ENCODE assay signal across 32 mouse cellular contexts in genomic region chr7:46916376-46916775, GRCm38 (mm10). TPM values are rescaled to one million over a fixed set of nuclear protein-coding genes. Genes with fewer than 3 reads are reported as not detected.
DNase-seq lines count a peak whose midpoint lies in the region; ATAC-seq and TF ChIP-seq lines count a peak whose summit lies in the region.
"Had no signal": no experiment of that assay in that cellular context is flagged by ENCODE, and none has a peak within 500 bp of the region (broad histone marks: within the 10 kb centered on the region; RNA-seq: fewer than 3 reads in every experiment).

No protein-coding gene starts in this region.

- peak; percentile 8 for DNase-seq in adrenal gland, postnatal 14 days
- DNase-seq in adrenal gland, postnatal 4 days (ENCODE audit: low spot score in 2 of 2): no peak
- peak; percentile 52 for DNase-seq in MEL (ENCODE audit: low read depth, low spot score)
- peak; percentile 18 for DNase-seq in stomach, postnatal 0 days (ENCODE audit: low spot score)
- no peak for DNase-seq in embryo, embryonic 10 days (ENCODE audit: low spot score)
- DNase-seq: adrenal gland, adult 8-10 months; adrenal gland, postnatal 25 days; B cell, adult 2 months; cerebellum, adult 11-12 months; cerebellum, adult 2 months; cerebellum, adult 9-10 months; cerebellum, postnatal 10 days; cerebellum, postnatal 25 days; embryo, embryonic 11 days had no signal

- no peak for TF ChIP-seq EP300 in MEL (IDR thresholded peaks at IDR 0.05; ENCODE audit: low read depth in 1 of 2, low read length in 2 of 2)
- no peak for TF ChIP-seq EP300 in stomach, postnatal 0 days (optimal IDR thresholded peaks at IDR 0.05)

- H3K4me2 ChIP-seq in stomach, postnatal 0 days (replicated peaks; ENCODE audit: low read depth): no peak overlapping the region
- H3K4me2 ChIP-seq in intestine, embryonic 15.5 days (replicated peaks): no peak overlapping the region
- H3K4me2 ChIP-seq: embryonic facial prominence, embryonic 13.5 days; embryonic facial prominence, embryonic 15.5 days; forebrain, embryonic 12.5 days had no signal

- no peak for ATAC-seq in megakaryocyte, adult 5-6 weeks (ENCODE audit: poor library complexity, severe bottlenecking)
- no peak for ATAC-seq in stomach, postnatal 0 days (ENCODE audit: low FRiP score, low TSS enrichment)
- no peak for ATAC-seq in intestine, embryonic 15.5 days
- ATAC-seq: activated CD4-positive, CD25-positive, alpha-beta regulatory T cell, adult 4 months; CD4-positive, CD25-positive, alpha-beta regulatory T cell, adult 4 months; forebrain, embryonic 14.5 days; forebrain, embryonic 16.5 days; Patski had no signal

- peaks cover 54% of the 10 kb centered on the region for H3K36me3 ChIP-seq in megakaryocyte, embryonic 14.5 days (replicated peaks; ENCODE audit: low read length)
- H3K36me3 ChIP-seq in MEL (ENCODE audit: control insufficient read depth in 1 of 2, insufficient read depth in 2 of 2, low read length in 2 of 2): peaks cover 2 to 25% of the 10 kb centered on the region in 2 experiments
- H3K36me3 ChIP-seq in stomach, postnatal 0 days (ENCODE audit: control insufficient read depth, insufficient read depth, low read length): peaks cover 3% of the 10 kb centered on the region; the same call in 1 of the 2 replicates
- peaks cover 8% of the 10 kb centered on the region; the same call in 1 of the 2 replicates for H3K36me3 ChIP-seq in intestine, embryonic 15.5 days

- peak overlapping the region; percentile 54 for H3K4me3 ChIP-seq in megakaryocyte, embryonic 14.5 days (replicated peaks)
- H3K4me3 ChIP-seq in MEL (ENCODE audit: control insufficient read depth in 1 of 2, insufficient read depth in 1 of 2, low read depth in 2 of 2, low read length in 2 of 2): no peak overlapping the region
- no peak overlapping the region for H3K4me3 ChIP-seq in stomach, postnatal 0 days (ENCODE audit: low read depth, low read length)
- no peak overlapping the region for H3K4me3 ChIP-seq in intestine, embryonic 15.5 days (replicated peaks)
- H3K4me3 ChIP-seq: embryonic facial prominence, embryonic 13.5 days; embryonic facial prominence, embryonic 15.5 days; erythroblast, embryonic 14.5 days; forebrain, embryonic 10.5 days; forebrain, embryonic 12.5 days had no signal

- no peak for TF ChIP-seq POLR2A in MEL (IDR thresholded peaks at IDR 0.05; ENCODE audit: control insufficient read depth in 1 of 2, insufficient read depth in 1 of 2, low read depth in 1 of 2, low read length in 2 of 2, poor library complexity in 1 of 2)

- H3K27me3 ChIP-seq in megakaryocyte, embryonic 14.5 days (replicated peaks): no peaks in the 10 kb centered on the region
- no peaks in the 10 kb centered on the region for H3K27me3 ChIP-seq in MEL (ENCODE audit: control insufficient read depth in 1 of 2, insufficient read depth in 2 of 2, low read length in 2 of 2)
- no peaks in the 10 kb centered on the region for H3K27me3 ChIP-seq in stomach, postnatal 0 days (ENCODE audit: control insufficient read depth, insufficient read depth, low read length)
- no peaks in the 10 kb centered on the region for H3K27me3 ChIP-seq in intestine, embryonic 15.5 days (replicated peaks)
- H3K27me3 ChIP-seq: CH12.LX; embryonic facial prominence, embryonic 13.5 days; embryonic facial prominence, embryonic 15.5 days; forebrain, embryonic 12.5 days; Patski had no signal

- peaks cover 29% of the 10 kb centered on the region for H3K79me2 ChIP-seq in MEL (ENCODE audit: control insufficient read depth, insufficient read depth, low read length, poor library complexity)

- no peak overlapping the region for H3K27ac ChIP-seq in MEL (ENCODE audit: control insufficient read depth, low read depth, low read length)
- no peak overlapping the region for H3K27ac ChIP-seq in stomach, postnatal 0 days (replicated peaks)
- H3K27ac ChIP-seq in intestine, embryonic 15.5 days: no peak overlapping the region
- H3K27ac ChIP-seq: embryonic facial prominence, embryonic 13.5 days; embryonic facial prominence, embryonic 15.5 days; forebrain, embryonic 10.5 days; forebrain, embryonic 12.5 days had no signal

- TF ChIP-seq RAD21 in MEL (IDR thresholded peaks at IDR 0.05; ENCODE audit: low read depth, low read length): no peak

- no peak overlapping the region for H3K9ac ChIP-seq in MEL (ENCODE audit: control insufficient read depth, low read depth, low read length, poor library complexity, severe bottlenecking)
- H3K9ac ChIP-seq in stomach, postnatal 0 days (ENCODE audit: low read length): no peak overlapping the region
- H3K9ac ChIP-seq in intestine, embryonic 15.5 days: no peak overlapping the region
- H3K9ac ChIP-seq: embryonic facial prominence, embryonic 13.5 days; embryonic facial prominence, embryonic 15.5 days; forebrain, embryonic 12.5 days had no signal

- peaks cover 48% of the 10 kb centered on the region for H3K4me1 ChIP-seq in megakaryocyte, embryonic 14.5 days
- H3K4me1 ChIP-seq in MEL (ENCODE audit: control insufficient read depth in 1 of 2, insufficient read depth in 2 of 2, low read length in 2 of 2): peaks cover 8 to 28% of the 10 kb centered on the region in 2 experiments
- H3K4me1 ChIP-seq in stomach, postnatal 0 days (replicated peaks; ENCODE audit: control insufficient read depth, insufficient read depth): no peaks in the 10 kb centered on the region; the same call in none of the 2 replicates
- H3K4me1 ChIP-seq in intestine, embryonic 15.5 days (replicated peaks): peaks cover 7% of the 10 kb centered on the region; the same call in 1 of the 2 replicates

- no peak for TF ChIP-seq CTCF in MEL (IDR thresholded peaks at IDR 0.05 in 2 of 3, conservative IDR thresholded peaks at IDR 0.05 in 1 of 3; ENCODE audit: control insufficient read depth in 1 of 3, insufficient read depth in 1 of 3, low read depth in 2 of 3, low read length in 3 of 3, poor library complexity in 1 of 3, severe bottlenecking in 1 of 3)
- TF ChIP-seq CTCF in stomach, postnatal 0 days (IDR thresholded peaks at IDR 0.05; ENCODE audit: low read depth): no peak

- WGBS in stomach, postnatal 0 days: 82% methylated on average over 3 of the region's 3 CpGs
- 88% methylated on average over 3 of the region's 3 CpGs for WGBS in intestine, embryonic 15.5 days

- no peaks in the 10 kb centered on the region for H3K9me3 ChIP-seq in megakaryocyte, embryonic 14.5 days
- H3K9me3 ChIP-seq in MEL (replicated peaks; ENCODE audit: insufficient read depth, low read length): no peaks in the 10 kb centered on the region
- H3K9me3 ChIP-seq in stomach, postnatal 0 days (ENCODE audit: control insufficient read depth, low read length): no peaks in the 10 kb centered on the region
- no peaks in the 10 kb centered on the region for H3K9me3 ChIP-seq in intestine, embryonic 15.5 days
- H3K9me3 ChIP-seq: embryonic facial prominence, embryonic 13.5 days; embryonic facial prominence, embryonic 15.5 days; forebrain, embryonic 10.5 days; forebrain, embryonic 12.5 days; G1E had no signal

TF ChIP-seq in MEL, 35 proteins besides CTCF, POLR2A, EP300 and RAD21:
- TF ChIP-seq MYC (IDR thresholded peaks at IDR 0.05; ENCODE audit: low read depth, low read length): no peak
- no peak for TF ChIP-seq TAL1 (IDR thresholded peaks at IDR 0.05; ENCODE audit: low read length)
- no peak for TF ChIP-seq KAT2A (conservative IDR thresholded peaks at IDR 0.05; ENCODE audit: low read depth, low read length)
- TF ChIP-seq POLR2AphosphoS5 (IDR thresholded peaks at IDR 0.05; ENCODE audit: borderline replicate concordance, low read depth, low read length): no peak
- TF ChIP-seq JUND (IDR thresholded peaks at IDR 0.05; ENCODE audit: low read depth, low read length): no peak
- TF ChIP-seq SMC3 (IDR thresholded peaks at IDR 0.05; ENCODE audit: low read depth, low read length): no peak

RNA-seq across cellular contexts. Expression of gene Tsg101, which starts 3.4 kb away (rescaled TPM):
- 90.5 and 92.7 TPM in 2 replicates for total RNA-seq in adrenal gland, postnatal 14 days (2021)
- 10 to 100 TPM; 85.1 to 86.3 TPM for total RNA-seq in adrenal gland, postnatal 4 days (2021)
- 23.2 and 42.8 TPM in 2 replicates for polyA plus RNA-seq in megakaryocyte, embryonic 14.5 days (2012; ENCODE audit: insufficient read depth, low replicate concordance)
- total RNA-seq in megakaryocyte, adult 5-6 weeks (2015): 94.3 and 96.9 TPM in 2 replicates
- total RNA-seq in megakaryocyte, adult 5-6 weeks (2017): 43.6 and 58.2 TPM in 2 replicates
- total RNA-seq in MEL (2012; rRNA removed): 21.3 and 25.3 TPM in 2 replicates
- 10 to 100 TPM in 1 of 2 experiments, not detected in 1; 88.9 TPM for polyA plus RNA-seq in MEL (2012; ENCODE audit: insufficient read depth in 1 of 2, insufficient read length in 2 of 2, low read depth in 1 of 2, low replicate concordance in 2 of 2, missing spikeins in 1 of 2)
- polyA plus RNA-seq in stomach, postnatal 0 days (2015; fragmentation: Nextera tagmentation; extraction: Ambion mirVana): 127 and 131 TPM in 2 replicates
- polyA plus RNA-seq in intestine, embryonic 15.5 days (2015; fragmentation: Nextera tagmentation; extraction: Ambion mirVana): 121 and 145 TPM in 2 replicates

RNA-seq across cellular contexts. Expression of gene Uevld, which starts 42.0 kb away (rescaled TPM):
- 16.7 and 20.1 TPM in 2 replicates for total RNA-seq in adrenal gland, postnatal 14 days (2021)
- total RNA-seq in adrenal gland, postnatal 4 days (2021): 10 to 100 TPM; 22.9 to 23.6 TPM
- 0.04 TPM in 1 of 2 replicates, not detected in the other for polyA plus RNA-seq in megakaryocyte, embryonic 14.5 days (2012; ENCODE audit: insufficient read depth, low replicate concordance)
- total RNA-seq in megakaryocyte, adult 5-6 weeks (2015): 18.0 and 18.2 TPM in 2 replicates
- 14.1 and 16.2 TPM in 2 replicates for total RNA-seq in megakaryocyte, adult 5-6 weeks (2017)
- 1.9 and 2.8 TPM in 2 replicates for total RNA-seq in MEL (2012; rRNA removed)
- polyA plus RNA-seq in MEL (2012; ENCODE audit: insufficient read depth in 1 of 2, insufficient read length in 2 of 2, low read depth in 1 of 2, low replicate concordance in 2 of 2, missing spikeins in 1 of 2): 1 to 10 TPM in 1 of 2 experiments, not detected in 1; 5.4 TPM
- polyA plus RNA-seq in stomach, postnatal 0 days (2015; fragmentation: Nextera tagmentation; extraction: Ambion mirVana): 6.0 and 6.5 TPM in 2 replicates
- 10.3 and 11.2 TPM in 2 replicates for polyA plus RNA-seq in intestine, embryonic 15.5 days (2015; fragmentation: Nextera tagmentation; extraction: Ambion mirVana)

RNA-seq across cellular contexts. Expression of gene Ldhc, which starts 55.4 kb away (rescaled TPM):
- total RNA-seq in adrenal gland, postnatal 14 days (2021): not detected in 2 replicates
- total RNA-seq in adrenal gland, postnatal 4 days (2021): not detected
- 0.35 TPM in 1 of 2 replicates, not detected in the other for polyA plus RNA-seq in megakaryocyte, embryonic 14.5 days (2012; ENCODE audit: insufficient read depth, low replicate concordance)
- 2.3 and 2.9 TPM in 2 replicates for total RNA-seq in megakaryocyte, adult 5-6 weeks (2015)
- total RNA-seq in megakaryocyte, adult 5-6 weeks (2017): 1.0 TPM in 1 of 2 replicates, not detected in the other
- total RNA-seq in MEL (2012; rRNA removed): not detected in 2 replicates
- not detected for polyA plus RNA-seq in MEL (2012; ENCODE audit: insufficient read depth in 1 of 2, insufficient read length in 2 of 2, low read depth in 1 of 2, low replicate concordance in 2 of 2, missing spikeins in 1 of 2)
- polyA plus RNA-seq in stomach, postnatal 0 days (2015; fragmentation: Nextera tagmentation; extraction: Ambion mirVana): not detected in 2 replicates
- not detected in 2 replicates for polyA plus RNA-seq in intestine, embryonic 15.5 days (2015; fragmentation: Nextera tagmentation; extraction: Ambion mirVana)
- total RNA-seq: adrenal gland, adult 18-20 months; adrenal gland, adult 8-10 months; adrenal gland, postnatal 25 days; CH12.LX; G1E had no signal
- polyA plus RNA-seq: activated CD4-positive, CD25-positive, alpha-beta regulatory T cell, adult 4 months; CD4-positive, CD25-positive, alpha-beta regulatory T cell, adult 4 months; cerebellum, adult 2 months; embryonic facial prominence, embryonic 11.5 days; embryonic facial prominence, embryonic 13.5 days; embryonic facial prominence, embryonic 15.5 days; forebrain, embryonic 12.5 days; forebrain, embryonic 14.5 days; frontal cortex, adult 2 months; G1E; Patski had no signal

Comparison
In these comparisons a context has a peak if more than half of its experiments do, and no peak if none do; other contexts are left out.
1. DNase-seq: peak in adrenal gland, postnatal 14 days (single experiment), MEL (single experiment) and stomach, postnatal 0 days (single experiment); none in adrenal gland, postnatal 4 days (0 of 2) and embryo, embryonic 10 days (single experiment).